Mouse (Mus musculus): Measurements from ENCODE around the gene Olfr11. TPM values are rescaled to one million over a fixed set of nuclear protein-coding genes. Genes with fewer than 3 reads are reported as not detected.

Olfr11 gene
- total RNA-seq (2021) = not detected

GRCm38 (mm10) chr13:21642418-21642817 is at the start of gene Olfr11:
TSS of gene Olfr11 (minus strand) at chr13:21642518.
- no peak for DNase-seq
- intact Hi-C loops (cut with DNase I) = no loop called here

- intact Hi-C loops (cut with DNase I) = no loop called here
- no peak for DNase-seq
Observed at GRCm38 (mm10) chr13:21677305-21677704, 35.0 kb upstream of the Olfr11 start, which contains the start of gene Olfr1360. TSS of gene Olfr1360 (minus strand) at chr13:21677405.

DNA sequence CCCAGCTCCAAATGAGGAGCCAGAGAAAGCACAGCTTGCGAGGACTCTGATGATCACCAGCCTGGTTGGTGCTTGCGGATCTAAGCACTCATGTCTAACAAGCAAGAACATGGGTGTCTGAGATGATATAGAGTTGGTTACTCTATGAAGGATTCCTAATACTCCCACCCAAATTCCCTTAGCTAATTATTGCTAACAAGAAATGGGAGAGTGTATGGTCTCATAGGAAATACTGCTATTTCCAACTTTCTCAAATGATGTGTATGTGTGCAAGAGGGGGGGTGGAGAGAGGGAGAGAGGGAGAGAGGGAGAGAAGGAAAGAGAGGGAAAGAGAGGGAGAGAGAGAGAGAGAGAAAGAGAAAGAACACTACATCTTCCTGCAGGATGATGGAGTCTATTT is 21.0 kb upstream of the Olfr11 start, which contains the start of gene Olfr1361:
Olfr1361 (minus strand) TSS at position 101 of the 400 bp plus-strand sequence.
- no peak for DNase-seq
- intact Hi-C loops (cut with DNase I) = no loop called here

DNA sequence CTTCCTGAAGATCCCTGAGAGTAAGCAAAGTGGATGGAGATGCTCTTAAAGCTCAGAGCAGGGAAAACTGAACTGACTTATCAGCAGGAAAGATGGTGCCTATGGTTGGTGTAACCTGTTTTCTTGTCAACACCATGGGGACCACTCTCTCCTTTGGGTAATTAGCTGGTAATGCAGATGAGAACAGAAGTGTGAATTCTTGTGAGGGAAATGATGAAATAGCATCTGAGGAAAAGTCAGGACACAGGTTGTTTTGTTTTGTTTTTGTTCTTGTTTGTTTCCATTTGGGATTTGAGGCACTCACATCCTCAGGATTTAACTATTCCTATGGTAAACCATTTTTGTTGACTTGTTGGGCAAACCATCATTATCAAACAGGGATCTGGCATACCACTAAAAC is 28.4 kb downstream of the Olfr11 start, which contains the start of gene Olfr1362:
Olfr1362 (minus strand) TSS at position 101 of the 400 bp plus-strand sequence.
- intact Hi-C loops (cut with DNase I) = no loop called here
- no peak for DNase-seq

- intact Hi-C loops (cut with DNase I) = no loop called here
- DNase-seq = no peak
Observed at GRCm38 (mm10) chr13:21591618-21592017, 50.7 kb downstream of the Olfr11 start.

Other genes starting within 250 kb of the Olfr11 start
- gene Zkscan3, start 239.8 kb downstream of the Olfr11 start, total RNA-seq (2021) = 10 to 100 TPM; 26.4 to 31.2 TPM
- under 1 TPM; 0.30 to 0.42 TPM for gene Pgbd1, start 201.5 kb downstream of the Olfr11 start, total RNA-seq (2021)
- gene Zscan26, start 188.8 kb downstream of the Olfr11 start, total RNA-seq (2021) = 10 to 100 TPM; 20.4 to 23.2 TPM
- under 1 TPM; 0.67 to 0.76 TPM for gene Nkapl, start 174.0 kb downstream of the Olfr11 start, total RNA-seq (2021)
- 1 to 10 TPM; 1.2 to 1.5 TPM for gene Zkscan4, start 163.6 kb downstream of the Olfr11 start, total RNA-seq (2021)
- gene Gm10065, start 163.1 kb downstream of the Olfr11 start, total RNA-seq (2021) = not detected
- 10 to 100 TPM; 26.5 to 28.1 TPM for gene AK157302, start 147.3 kb downstream of the Olfr11 start, total RNA-seq (2021)
- 100 to 1,000 TPM; 247 to 265 TPM for gene Gm11273, start 141.1 kb downstream of the Olfr11 start, total RNA-seq (2021)
- 10 to 100 TPM in 1 of 2 experiments, 1 to 10 TPM in 1; 9.0 to 14.6 TPM for gene Zkscan8, start 111.4 kb downstream of the Olfr11 start, total RNA-seq (2021)
- gene Olfr1366, start 99.7 kb downstream of the Olfr11 start, total RNA-seq (2021) = not detected
- not detected for gene Olfr1535, start 82.6 kb downstream of the Olfr11 start, total RNA-seq (2021)
- gene Olfr1364, start 60.8 kb downstream of the Olfr11 start, total RNA-seq (2021) = not detected
- gene Olfr1362, start 28.5 kb downstream of the Olfr11 start, total RNA-seq (2021) = not detected
- not detected for gene Olfr1361, start 20.9 kb upstream of the Olfr11 start, total RNA-seq (2021)
- not detected for gene Olfr1360, start 34.9 kb upstream of the Olfr11 start, total RNA-seq (2021)
- not detected for gene Olfr1359, start 55.6 kb upstream of the Olfr11 start, total RNA-seq (2021)
- gene Hist1h2bl, start 73.6 kb upstream of the Olfr11 start, total RNA-seq (2021) = 10 to 100 TPM; 18.0 to 27.4 TPM
- gene Hist1h2ai, start 73.9 kb upstream of the Olfr11 start, total RNA-seq (2021) = 10 to 100 TPM; 28.5 to 39.8 TPM
- 10 to 100 TPM; 22.0 to 36.5 TPM for gene Hist1h3h, start 75.1 kb upstream of the Olfr11 start, total RNA-seq (2021)
- gene Hist1h2bm, start 79.5 kb upstream of the Olfr11 start, total RNA-seq (2021) = 1 to 10 TPM; 4.9 to 5.1 TPM
- 1 to 10 TPM; 3.6 to 4.6 TPM for gene Hist1h4j, start 92.5 kb upstream of the Olfr11 start, total RNA-seq (2021)
- gene Hist1h4k, start 108.0 kb upstream of the Olfr11 start, total RNA-seq (2021) = 10 to 100 TPM; 52.5 to 54.1 TPM
- gene Hist1h2ak, start 111.3 kb upstream of the Olfr11 start, total RNA-seq (2021) = 1 to 10 TPM; 9.0 to 9.3 TPM
- gene Hist1h2bn, start 111.6 kb upstream of the Olfr11 start, total RNA-seq (2021) = 10 to 100 TPM; 11.8 to 13.3 TPM
- 10 to 100 TPM in 1 of 2 experiments, 1 to 10 TPM in 1; 9.8 to 10.6 TPM for gene Hist1h1b, start 138.1 kb upstream of the Olfr11 start, total RNA-seq (2021)
- gene Hist1h3i, start 140.9 kb upstream of the Olfr11 start, total RNA-seq (2021) = 10 to 100 TPM; 22.6 to 23.7 TPM
- gene Hist1h2an, start 144.7 kb upstream of the Olfr11 start, total RNA-seq (2021) = 1 to 10 TPM; 1.0 to 2.1 TPM
- 1 to 10 TPM; 5.4 to 5.7 TPM for gene Hist1h2bp, start 144.9 kb upstream of the Olfr11 start, total RNA-seq (2021)
- 10 to 100 TPM; 35.1 to 36.5 TPM for gene Hist1h2bq, start 167.7 kb upstream of the Olfr11 start, total RNA-seq (2021)
- not detected for gene Hist1h2ao, start 167.9 kb upstream of the Olfr11 start, total RNA-seq (2021)
- gene Hist1h4m, start 169.2 kb upstream of the Olfr11 start, total RNA-seq (2021) = 10 to 100 TPM; 61.3 to 84.6 TPM
- 1 to 10 TPM; 4.7 to 7.4 TPM for gene Hist1h4n, start 189.7 kb upstream of the Olfr11 start, total RNA-seq (2021)
- gene Hist1h2ap, start 191.0 kb upstream of the Olfr11 start, total RNA-seq (2021) = 10 to 100 TPM; 27.2 to 33.8 TPM
- gene Hist1h2br, start 191.2 kb upstream of the Olfr11 start, total RNA-seq (2021) = 10 to 100 TPM; 35.2 to 36.8 TPM

All from heart, postnatal 36 days (tissue).